Mouse (Mus musculus) layer of hippocampus, adult 8-10 months (tissue): ENCODE measurements around the gene Olfr1006. TPM values are rescaled to one million over a fixed set of nuclear protein-coding genes. Genes with fewer than 3 reads are reported as not detected.
"Not testable (repeated sequence)": the region's sequence is repeated elsewhere in the genome, so short reads cannot be mapped to it uniquely, and the experiment has no call there.

Source experiments
- DNase-seq, 2 experiments: peaks; one replicate each; pipeline ENCODE4 v3.0.0; 2022; ENCODE audit warnings: low spot score in 2 of 2
- total RNA-seq, 4 experiments: library from RNA; stranded (reverse); gene quantifications; 2 replicates each; pipeline ENCODE4 v1.2.4; 2022

The Olfr1006 gene
- not detected for total RNA-seq

GRCm38 (mm10) chr2:85678667-85679066 lies at the start of gene Olfr1006:
Gene Olfr1006, minus strand, starts transcription at chr2:85678767.
- no peak for DNase-seq

- DNase-seq: peak in 1 of 2 experiments; percentile 19
Measured at GRCm38 (mm10) chr2:85725793-85726192, 47.2 kb upstream of the Olfr1006 start.

GRCm38 (mm10) chr2:85715119-85715518 lies 36.6 kb upstream of the Olfr1006 start, which contains the start of gene Olfr1009:
Gene Olfr1009, plus strand, starts transcription at chr2:85715419.
- no peak for DNase-seq

- no peak for DNase-seq
Measured at GRCm38 (mm10) chr2:85711159-85711558, 32.6 kb upstream of the Olfr1006 start.

DNA sequence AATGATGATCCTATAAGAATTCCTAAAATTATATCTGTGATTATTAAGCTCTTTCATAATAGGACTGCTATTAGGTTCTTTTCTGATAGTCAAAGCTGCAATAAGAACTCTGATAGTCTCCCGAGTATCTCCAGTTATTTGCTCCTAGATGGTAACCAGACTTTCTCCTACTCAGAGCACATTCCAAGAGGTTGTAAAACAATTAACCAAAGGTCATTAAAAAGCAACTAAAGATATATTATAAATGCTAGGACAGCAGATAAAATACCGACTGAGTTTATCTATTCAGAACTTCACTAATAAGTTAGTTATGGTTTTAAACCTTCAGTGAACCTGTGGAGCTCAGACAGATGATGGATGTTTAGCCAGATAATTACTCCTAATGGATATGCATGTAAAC lies 32.1 kb upstream of the Olfr1006 start:
- DNase-seq: not testable (repeated sequence)

DNA sequence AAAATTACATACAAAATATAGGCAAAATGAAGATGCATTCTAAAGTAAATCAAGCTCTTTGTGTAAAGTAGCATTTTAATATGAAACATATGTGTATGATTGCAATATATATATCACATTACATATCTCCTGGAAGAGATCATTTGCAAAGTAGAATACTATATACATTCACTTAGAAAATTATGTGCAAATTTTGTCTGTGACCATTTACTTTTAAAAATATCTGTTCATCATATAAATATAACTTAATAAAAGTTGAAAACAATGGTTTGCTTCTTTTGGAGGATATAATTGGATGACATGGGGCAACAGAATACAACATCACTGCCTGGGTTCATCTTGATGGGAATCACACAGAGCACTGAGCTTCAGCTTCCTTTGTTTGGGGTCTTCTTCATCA lies 10.6 kb upstream of the Olfr1006 start, which contains the start of gene Olfr1008:
Gene Olfr1008 (plus strand): TSS at position 301 of the 400 bp plus-strand sequence.
- DNase-seq: no peak

GRCm38 (mm10) chr2:85664355-85664754 lies 14.2 kb downstream of the Olfr1006 start, which contains the start of gene Olfr154:
Gene Olfr154, minus strand, starts transcription at chr2:85664455.
- not testable (repeated sequence) for DNase-seq

GRCm38 (mm10) chr2:85650604-85651003 lies 28.0 kb downstream of the Olfr1006 start, which contains the start of gene Olfr1002:
Gene Olfr1002, minus strand, starts transcription at chr2:85650704.
- no peak for DNase-seq

Other genes starting within 250 kb of the Olfr1006 start
- gene Olfr994, start 242.3 kb downstream of the Olfr1006 start, total RNA-seq: not detected
- not detected for gene Olfr995, start 235.1 kb downstream of the Olfr1006 start, total RNA-seq
- gene 4833423E24Rik, start 159.7 kb downstream of the Olfr1006 start, total RNA-seq: under 1 TPM; 0.18 to 0.73 (median 0.27) TPM
- not detected for gene Olfr996, start 99.6 kb downstream of the Olfr1006 start, total RNA-seq
- gene Olfr998, start 89.8 kb downstream of the Olfr1006 start, total RNA-seq: not detected
- gene Olfr1000, start 66.9 kb downstream of the Olfr1006 start, total RNA-seq: not detected
- gene Olfr1002, start 28.1 kb downstream of the Olfr1006 start, total RNA-seq: not detected
- not detected for gene Olfr154, start 14.3 kb downstream of the Olfr1006 start, total RNA-seq
- gene Olfr1008, start 10.7 kb upstream of the Olfr1006 start, total RNA-seq: not detected
- not detected for gene Olfr1009, start 36.7 kb upstream of the Olfr1006 start, total RNA-seq
- gene Olfr1012, start 84.0 kb upstream of the Olfr1006 start, total RNA-seq: not detected
- not detected for gene Olfr1013, start 88.3 kb upstream of the Olfr1006 start, total RNA-seq
- gene Olfr1014, start 93.9 kb upstream of the Olfr1006 start, total RNA-seq: not detected
- gene Olfr1015, start 103.2 kb upstream of the Olfr1006 start, total RNA-seq: not detected
- not detected for gene Olfr1016, start 123.8 kb upstream of the Olfr1006 start, total RNA-seq
- gene Olfr1018, start 139.7 kb upstream of the Olfr1006 start, total RNA-seq: not detected
- not detected for gene Olfr1019, start 166.7 kb upstream of the Olfr1006 start, total RNA-seq
- gene Olfr1020, start 168.3 kb upstream of the Olfr1006 start, total RNA-seq: not detected
- gene Olfr1022, start 189.8 kb upstream of the Olfr1006 start, total RNA-seq: not detected
- not detected for gene Olfr1023, start 206.9 kb upstream of the Olfr1006 start, total RNA-seq
- not detected for gene Olfr1024, start 226.3 kb upstream of the Olfr1006 start, total RNA-seq
- gene Olfr1025-ps1, start 236.4 kb upstream of the Olfr1006 start, total RNA-seq: not detected
- not detected for gene Olfr1026, start 242.8 kb upstream of the Olfr1006 start, total RNA-seq